Mouse (Mus musculus) adrenal gland, postnatal 36 days (tissue): Measurements from ENCODE around the gene Znrf1. TPM values are rescaled to one million over a fixed set of nuclear protein-coding genes. Genes with fewer than 3 reads are reported as not detected.

Source experiments
- DNase-seq, 2 experiments: peaks; one replicate each; pipeline ENCODE4 v3.0.0; 2021; ENCODE audit warnings: mixed read lengths in 1 of 2
- total RNA-seq, 2 experiments: library from RNA; stranded (reverse); gene quantifications; 2 replicates each; pipeline ENCODE4 v1.2.3; 2021

Znrf1 gene
- total RNA-seq, 2 experiments from 2014 or later: 38.1 to 40.6 TPM

DNA sequence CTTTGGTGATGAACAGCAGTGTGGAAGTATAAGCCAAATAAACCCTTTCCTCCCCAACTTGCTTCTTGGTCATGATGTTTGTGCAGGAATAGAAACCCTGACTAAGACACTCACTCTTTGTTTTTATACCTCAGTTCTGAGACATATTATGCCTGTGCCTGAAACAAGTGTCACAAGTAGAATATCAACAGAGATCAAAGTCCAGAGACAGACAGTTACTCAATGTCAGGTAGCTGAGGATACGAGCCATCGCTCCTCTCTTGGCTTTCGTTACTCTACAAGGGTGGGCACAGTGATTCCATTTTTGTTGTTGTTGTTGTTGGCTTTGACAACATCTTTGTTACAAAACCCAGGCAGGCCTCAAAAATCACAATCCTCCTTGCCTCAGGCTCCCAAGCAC lies 97.1 kb downstream of the Znrf1 start:
- no peak for DNase-seq

DNA sequence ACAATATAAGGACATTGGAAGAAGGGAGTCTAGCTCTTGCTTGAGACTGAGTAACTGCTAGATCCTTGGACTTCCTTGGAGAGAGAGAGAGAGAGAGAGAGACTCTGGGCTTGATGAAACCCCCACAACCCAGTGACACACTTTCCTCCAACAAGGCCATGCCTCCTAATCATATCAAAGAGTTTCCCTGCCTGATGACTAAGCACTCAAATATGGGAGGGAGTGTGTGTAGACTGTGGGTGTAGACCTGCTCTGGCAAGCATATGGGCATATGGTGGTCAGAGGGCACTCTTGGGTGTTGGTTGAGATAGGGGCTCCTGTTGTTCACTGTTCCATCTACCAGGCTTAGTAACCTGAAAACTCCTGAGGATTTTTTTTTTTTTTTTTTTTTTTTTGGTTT lies 102.2 kb downstream of the Znrf1 start:
- DNase-seq: no peak

DNA sequence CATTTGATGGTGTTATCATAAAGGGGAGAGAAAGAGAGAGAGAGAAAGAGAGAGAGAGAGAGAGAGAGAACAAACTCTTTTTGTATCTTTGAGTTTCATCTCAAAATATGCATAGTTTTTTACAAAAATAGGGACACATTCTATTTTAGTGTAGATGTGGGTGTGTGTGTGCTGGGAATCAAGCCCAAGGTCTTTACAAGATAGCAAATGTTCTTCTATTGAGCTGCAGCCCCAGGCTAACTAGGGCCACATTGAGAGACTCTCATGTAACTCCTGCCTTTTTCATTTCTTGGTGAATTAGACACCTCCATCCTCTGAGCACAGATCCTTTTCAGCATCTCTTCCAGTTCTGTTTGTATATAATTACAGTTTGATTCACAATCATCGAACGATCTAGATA lies 105.2 kb downstream of the Znrf1 start:
- no peak for DNase-seq

DNA sequence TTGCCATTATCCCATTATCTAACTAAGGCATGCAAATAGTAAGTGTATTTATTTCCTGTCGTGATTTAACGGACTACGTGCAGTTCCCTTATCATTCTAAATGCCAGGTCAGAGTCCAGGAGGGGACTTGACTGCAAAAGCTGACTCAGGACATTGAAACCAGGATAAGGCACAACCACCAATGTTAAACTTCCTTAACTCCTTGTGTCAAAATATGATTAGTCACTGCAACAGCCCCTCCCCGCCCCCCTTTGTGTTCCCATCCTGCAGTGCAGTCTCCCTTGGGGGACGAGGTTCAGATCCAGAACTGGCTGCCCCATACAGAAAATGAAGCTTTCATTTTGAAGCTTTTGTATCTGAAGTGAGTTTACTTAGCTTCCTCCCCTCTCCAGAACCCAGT lies 106.6 kb downstream of the Znrf1 start:
- DNase-seq: peak in 1 of 2 experiments; percentile 52

DNA sequence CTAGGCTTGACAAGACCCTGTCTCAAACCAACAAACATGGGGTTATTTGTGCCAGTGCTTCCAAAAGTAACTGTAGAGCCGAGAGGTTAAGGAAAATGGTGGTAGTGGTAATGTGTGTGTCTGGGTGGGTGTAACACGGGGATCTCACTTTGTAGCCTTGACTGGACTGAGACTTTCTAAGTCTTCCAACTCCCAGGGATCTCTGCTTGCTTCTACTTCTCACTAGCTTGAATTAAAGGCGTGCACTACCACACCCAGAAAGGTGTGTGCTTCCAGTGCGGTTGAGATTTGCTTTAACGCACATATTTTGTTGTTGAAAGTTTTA lies 107.0 kb downstream of the Znrf1 start:
- DNase-seq: no peak

DNA sequence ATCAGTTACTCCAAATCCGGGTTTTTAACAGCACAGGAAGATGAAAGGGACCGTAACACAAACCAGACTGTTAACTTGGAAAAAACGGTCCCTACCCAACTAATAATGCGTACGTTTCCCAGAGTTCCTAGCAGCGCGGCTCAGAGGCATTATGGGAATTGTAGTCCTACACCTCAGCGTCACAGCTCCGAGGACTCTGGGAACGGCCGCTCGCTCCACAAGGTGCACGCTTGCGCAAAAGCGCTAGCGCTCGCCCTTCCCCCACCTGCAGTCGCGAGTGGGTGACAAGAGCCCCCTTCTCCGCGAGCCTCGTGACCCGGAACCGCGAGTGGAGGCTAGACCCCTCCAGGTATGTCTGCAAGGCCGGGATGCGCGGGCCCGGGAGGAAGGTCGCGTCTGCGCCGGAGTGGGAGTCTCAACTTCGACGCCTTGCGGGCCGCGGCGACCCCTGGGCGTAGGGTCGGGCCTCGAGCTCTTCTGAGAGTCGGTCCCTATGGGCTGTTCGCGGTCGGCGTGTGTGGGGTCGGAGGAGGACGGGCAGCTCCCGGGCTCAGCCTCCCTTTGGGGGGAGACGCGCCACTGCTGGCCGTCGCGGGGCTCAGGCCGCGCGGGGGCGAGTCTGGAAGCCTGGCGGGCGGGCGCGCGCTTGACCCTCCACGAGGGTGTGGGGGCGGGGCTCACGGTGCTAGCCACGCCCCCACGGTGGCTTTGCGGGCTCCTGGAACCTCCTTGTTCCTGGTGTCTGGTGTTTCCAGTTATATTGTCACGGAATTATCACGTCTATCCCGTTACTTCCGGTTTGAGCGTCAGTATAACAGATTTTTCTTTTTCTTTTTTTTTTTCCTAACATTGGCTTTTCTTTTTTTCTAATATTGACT lies 107.6 kb downstream of the Znrf1 start, which contains the start of gene Zfp1:
TSS of gene Zfp1 (plus strand) at position 138 of the 878 bp plus-strand sequence.
- peak; percentile 92 to 94 for DNase-seq

DNA sequence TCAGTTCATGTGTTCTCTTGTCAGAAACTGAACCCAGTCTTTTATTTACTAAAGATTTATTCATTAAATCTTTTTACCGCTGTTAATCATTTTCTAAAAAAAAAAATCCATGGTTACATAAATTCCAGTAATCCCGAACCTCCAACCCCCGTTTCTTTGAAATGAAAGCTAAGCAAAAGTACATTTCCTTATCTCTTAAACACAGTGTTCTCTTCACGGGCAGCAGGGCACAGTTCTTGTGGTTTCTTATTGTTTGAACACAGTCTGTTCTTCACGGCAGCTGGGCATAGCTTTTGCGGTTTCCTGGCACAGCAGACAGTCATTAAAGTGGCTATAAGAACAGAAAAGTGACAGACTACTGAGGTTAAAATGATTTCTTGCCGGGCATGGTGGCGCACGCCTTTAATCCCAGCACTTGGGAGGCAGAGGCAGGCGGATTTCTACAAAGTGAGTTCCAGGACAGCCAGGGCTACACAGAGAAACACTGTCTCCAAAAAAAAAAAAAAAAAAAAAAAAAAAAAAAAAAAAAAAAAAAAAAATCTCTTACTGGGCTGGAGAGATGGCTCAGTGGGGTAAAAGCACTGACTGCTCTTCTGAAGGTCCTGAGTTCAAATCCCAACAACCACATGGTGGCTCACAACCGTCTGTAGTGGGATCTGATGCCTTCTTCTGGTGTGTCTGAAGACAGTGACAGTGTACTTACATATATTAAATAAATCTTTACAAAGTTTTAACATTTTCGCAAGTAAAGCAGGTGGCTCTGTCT lies 108.6 kb downstream of the Znrf1 start:
- DNase-seq: peak in 1 of 2 experiments; percentile 31

DNA sequence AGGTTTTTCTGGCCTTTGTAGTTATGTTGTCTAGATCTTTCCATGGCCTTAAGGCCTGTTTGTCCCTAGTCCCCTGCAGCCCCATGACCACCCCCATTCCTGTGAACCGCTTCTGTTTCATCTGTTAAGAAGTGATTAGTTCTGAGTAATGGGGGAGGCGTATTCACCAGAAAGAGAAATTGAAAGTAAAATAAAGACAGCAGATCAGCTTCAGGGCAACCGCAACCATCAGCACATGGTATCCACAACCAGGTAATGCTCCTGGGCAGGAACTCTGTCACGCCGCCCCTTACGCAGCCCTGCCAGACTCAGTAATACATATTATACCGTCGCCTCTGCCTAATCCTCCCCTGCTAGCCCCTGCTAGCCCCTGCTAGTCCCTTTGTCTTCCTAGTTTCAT lies 109.8 kb downstream of the Znrf1 start:
- no peak for DNase-seq

DNA sequence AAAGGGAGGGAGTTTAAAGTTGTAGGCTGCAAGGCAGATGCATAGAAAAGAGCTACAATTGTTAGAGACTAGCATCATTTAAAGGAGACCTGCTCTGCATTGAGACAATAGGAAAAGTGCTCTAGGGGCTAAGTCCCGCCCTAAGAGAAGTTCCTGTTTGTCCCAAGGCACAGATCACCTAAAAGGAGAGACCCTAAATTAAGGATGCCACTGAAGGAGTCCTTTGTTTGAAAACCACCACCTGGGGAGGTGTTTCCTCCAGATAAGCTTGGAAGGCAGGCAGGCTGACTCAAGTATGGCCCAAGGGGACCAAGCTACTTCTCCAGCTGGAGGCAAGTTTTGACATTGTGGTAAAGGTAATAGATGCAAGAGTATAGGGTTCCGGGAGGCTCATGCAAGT lies 112.9 kb downstream of the Znrf1 start:
- no peak for DNase-seq

DNA sequence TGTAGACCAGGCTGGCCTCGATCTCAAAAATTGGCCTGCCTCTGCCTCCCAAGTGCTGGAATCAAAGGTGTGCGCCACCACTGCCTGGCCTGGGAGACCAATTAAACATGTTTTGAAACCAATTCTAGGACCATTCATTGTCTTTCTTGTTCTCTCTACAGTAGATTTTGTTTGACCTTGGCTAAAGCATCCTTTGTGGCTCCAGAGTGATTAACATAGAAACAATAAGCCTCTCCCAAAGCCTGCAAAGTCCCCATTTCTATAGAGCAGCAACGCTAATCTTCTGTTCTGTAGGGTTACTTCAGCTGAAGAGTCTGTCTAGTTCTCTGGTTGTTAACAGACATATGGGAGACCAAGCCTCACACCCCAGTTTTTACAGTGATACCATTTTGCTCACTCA lies 114.8 kb downstream of the Znrf1 start:
- DNase-seq: no peak

DNA sequence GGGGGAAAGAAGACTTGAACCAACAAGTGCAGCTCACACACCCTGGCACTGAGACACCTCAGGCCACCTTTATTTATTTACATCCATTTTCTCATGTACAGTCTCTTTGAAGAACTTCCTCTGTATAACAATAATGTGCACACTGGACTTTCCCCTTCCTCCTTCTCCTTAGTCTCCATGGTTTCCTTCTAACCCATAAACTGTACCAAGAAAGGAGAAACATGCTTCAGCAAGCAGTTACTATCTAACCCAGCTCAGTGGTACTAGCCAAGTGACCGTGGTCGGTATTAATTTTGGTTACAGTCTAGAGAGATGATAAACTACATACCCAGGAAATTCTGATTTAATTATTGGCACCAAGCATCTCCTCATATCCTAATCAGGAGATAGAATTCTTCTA lies 117.6 kb downstream of the Znrf1 start:
- DNase-seq: no peak

DNA sequence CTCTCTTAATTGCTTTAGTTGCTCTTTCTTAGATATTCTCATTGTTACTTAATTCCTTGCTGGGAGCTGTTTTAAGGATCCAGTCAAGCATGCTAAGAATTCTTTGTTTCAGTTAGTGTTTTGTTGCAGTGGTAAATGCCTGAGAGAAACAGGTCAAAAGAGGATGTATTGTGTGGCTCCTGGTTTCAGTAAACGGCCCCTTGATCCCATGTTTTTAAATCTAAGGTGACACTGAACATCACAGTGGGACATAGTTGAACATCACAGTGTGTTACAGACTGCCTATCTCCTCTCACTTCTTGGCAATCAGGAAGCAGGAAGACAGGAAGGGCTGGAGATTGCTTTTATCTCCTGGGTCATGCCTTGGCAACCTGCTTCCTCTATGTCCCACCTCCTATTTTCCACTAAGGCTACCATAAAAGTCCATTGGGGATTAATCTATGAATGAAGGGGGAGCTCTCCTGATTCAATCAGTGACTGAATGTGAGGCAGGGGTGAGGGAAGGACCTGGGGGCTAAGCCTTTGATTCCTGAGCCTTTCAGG lies 121.5 kb downstream of the Znrf1 start:
- DNase-seq: no peak

DNA sequence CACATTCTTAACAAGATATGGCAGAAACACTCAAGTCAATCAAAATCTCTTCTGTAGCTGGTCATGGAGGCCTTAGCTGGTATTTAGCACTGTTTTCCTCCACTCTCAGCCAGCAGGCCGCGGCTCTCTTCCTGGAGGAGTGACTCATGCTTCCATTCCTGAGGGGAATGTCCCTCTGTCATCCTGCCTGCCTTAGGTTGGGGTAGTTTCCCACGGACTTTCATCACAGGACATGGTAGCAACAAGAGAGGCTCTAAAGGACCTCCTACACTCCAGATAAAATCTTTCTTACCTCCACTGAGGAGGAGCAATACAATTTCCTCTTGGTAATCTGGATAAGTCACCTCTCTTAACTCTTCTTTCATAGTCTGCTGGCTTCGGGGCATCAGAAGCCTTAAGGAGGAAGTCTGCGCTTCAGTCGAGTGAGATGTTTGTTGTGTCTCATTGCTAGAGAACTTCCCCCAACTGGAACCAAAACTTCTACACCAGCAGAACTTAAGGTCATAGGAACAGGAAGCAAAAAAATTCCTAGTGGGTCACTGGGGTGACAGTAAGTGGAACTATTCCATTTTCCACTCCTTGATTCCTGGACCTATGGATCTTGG lies 123.0 kb downstream of the Znrf1 start:
- peak; percentile 22 to 57 for DNase-seq

DNA sequence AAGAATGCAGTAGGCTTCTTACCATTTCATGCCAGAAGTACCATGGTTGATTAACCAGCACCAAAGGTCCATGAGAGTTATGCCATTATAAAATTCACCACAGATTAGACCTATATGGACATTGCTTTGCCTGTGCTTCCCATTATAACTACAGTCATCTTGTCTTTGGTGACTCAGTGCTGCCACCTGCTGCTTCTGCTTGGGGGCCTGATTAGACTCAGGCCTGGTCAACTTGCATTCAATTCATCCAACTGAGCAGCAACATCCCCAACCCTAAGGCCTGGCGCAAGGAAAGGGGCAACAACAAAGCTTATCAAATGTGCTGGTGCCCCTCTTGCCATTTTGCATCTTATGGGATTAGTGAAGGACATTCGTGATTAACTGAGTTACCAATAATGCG lies 126.6 kb downstream of the Znrf1 start:
- peak; percentile 85 to 88 for DNase-seq

DNA sequence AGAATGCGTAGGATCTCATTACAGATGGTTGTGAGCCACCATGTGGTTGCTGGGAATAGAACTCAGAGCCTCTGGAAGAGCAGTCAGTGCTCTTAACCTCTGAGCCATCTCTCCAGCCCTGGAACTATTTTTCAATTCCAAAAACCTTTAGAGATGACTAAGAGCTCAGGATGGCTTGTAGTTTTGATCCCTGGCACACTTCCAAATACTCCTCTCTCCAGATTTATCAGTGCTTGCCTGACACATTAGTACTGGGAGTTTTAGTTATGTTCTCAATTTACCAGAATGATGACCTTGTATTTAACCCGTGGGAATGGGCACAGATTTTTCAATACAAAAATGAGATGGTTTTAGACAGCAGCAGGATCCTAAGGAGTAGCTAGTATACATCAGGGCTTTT lies 130.9 kb downstream of the Znrf1 start:
- peak in 1 of 2 experiments; percentile 32 for DNase-seq

Other genes with a start within 250 kb of the Znrf1 start
- 10 to 100 TPM; 48.8 to 72.7 TPM for gene Rfwd3, start 235.9 kb upstream of the Znrf1 start, total RNA-seq
- gene Mlkl, start 197.9 kb upstream of the Znrf1 start, total RNA-seq: 10 to 100 TPM; 10.9 to 20.6 TPM
- gene Fa2h, start 142.3 kb upstream of the Znrf1 start, total RNA-seq: 1 to 10 TPM in 1 of 2 experiments, not detected in 1; 3.1 TPM
- gene Wdr59, start 14.0 kb upstream of the Znrf1 start, total RNA-seq: 10 to 100 TPM; 10.4 to 12.8 TPM
- 10 to 100 TPM; 50.1 to 74.8 TPM for gene Ldhd, start 94.3 kb downstream of the Znrf1 start, total RNA-seq
- gene Zfp1, start 107.3 kb downstream of the Znrf1 start, total RNA-seq: 1 to 10 TPM; 7.2 to 8.7 TPM
- under 1 TPM in 1 of 2 experiments, not detected in 1; 0.36 TPM for gene Ctrb1, start 154.9 kb downstream of the Znrf1 start, total RNA-seq
- gene Bcar1, start 207.7 kb downstream of the Znrf1 start, total RNA-seq: 10 to 100 TPM; 68.5 to 75.7 TPM